Mouse (Mus musculus): ENCODE measurements around the gene Kcnd3. TPM values are rescaled to one million over a fixed set of nuclear protein-coding genes. Genes with fewer than 3 reads are reported as not detected.
"Not testable (repeated sequence)": the region's sequence is repeated elsewhere in the genome, so short reads cannot be mapped to it uniquely, and the experiment has no call there.

Kcnd3 gene
- polyA plus RNA-seq, 1 experiment from 2014 or later: 2.4 TPM

- Histone ChIP-seq H3K9ac (ENCODE audit: low read length) (no peak overlapping the region), H3K4me3 (ENCODE audit: low read depth, low read length) (no peak overlapping the region), H3K9me3 (ENCODE audit: control insufficient read depth, low read length) (no peaks in the 10 kb centered on the region), H3K36me3 (ENCODE audit: control insufficient read depth, insufficient read depth, low read length) (no peaks in the 10 kb centered on the region), H3K4me1 (ENCODE audit: control insufficient read depth, insufficient read depth, low read length) (peaks cover 21% of the 10 kb centered on the region), H3K27me3 (ENCODE audit: control insufficient read depth, insufficient read depth, low read length) (no peaks in the 10 kb centered on the region), H3K27ac (ENCODE audit: low read depth, low read length) (no peak overlapping the region), H3K4me2 (no peak overlapping the region)
- DNase-seq (ENCODE audit: low spot score, missing footprints): no peak
- ATAC-seq (ENCODE audit: low FRiP score): no peak
- 73% methylated on average over 5 of the region's 5 CpGs for WGBS
These were observed 245.0 kb downstream of the Kcnd3 start for GRCm38 (mm10) chr3:105697148-105697441.

- WGBS: 96% methylated on average over 1 of the region's 1 CpGs
- H3K36me3 ChIP-seq (ENCODE audit: control insufficient read depth, insufficient read depth, low read length): no peaks in the 10 kb centered on the region
- peaks cover 4% of the 10 kb centered on the region; the same call in 1 of the 2 replicates for H3K27me3 ChIP-seq (ENCODE audit: control insufficient read depth, insufficient read depth, low read length)
- DNase-seq (ENCODE audit: low spot score, missing footprints): no peak
- no peak overlapping the region for H3K4me3 ChIP-seq (ENCODE audit: low read depth, low read length)
- H3K27ac ChIP-seq (ENCODE audit: low read depth, low read length): no peak overlapping the region
- H3K4me1 ChIP-seq (ENCODE audit: control insufficient read depth, insufficient read depth, low read length): peaks cover 21% of the 10 kb centered on the region
- no peak for ATAC-seq (ENCODE audit: low FRiP score)
- H3K4me2 ChIP-seq: no peak overlapping the region
- no peak overlapping the region for H3K9ac ChIP-seq (ENCODE audit: low read length)
- no peaks in the 10 kb centered on the region for H3K9me3 ChIP-seq (ENCODE audit: control insufficient read depth, low read length)
These were observed 246.2 kb downstream of the Kcnd3 start for GRCm38 (mm10) chr3:105698311-105698710.

GRCm38 (mm10) chr3:105699241-105699933 lies 247.3 kb downstream of the Kcnd3 start:
- no peak overlapping the region for H3K4me2 ChIP-seq
- 53% methylated on average over 3 of the region's 3 CpGs for WGBS
- H3K4me1 ChIP-seq (ENCODE audit: control insufficient read depth, insufficient read depth, low read length): peaks cover 20% of the 10 kb centered on the region
- no peaks in the 10 kb centered on the region for H3K9me3 ChIP-seq (ENCODE audit: control insufficient read depth, low read length)
- H3K9ac ChIP-seq (ENCODE audit: low read length): no peak overlapping the region
- peaks cover 7% of the 10 kb centered on the region; the same call in 1 of the 2 replicates for H3K27me3 ChIP-seq (ENCODE audit: control insufficient read depth, insufficient read depth, low read length)
- H3K27ac ChIP-seq (ENCODE audit: low read depth, low read length): no peak overlapping the region
- ATAC-seq (ENCODE audit: low FRiP score) (no peak), DNase-seq (ENCODE audit: low spot score, missing footprints) (no peak)
- no peak overlapping the region for H3K4me3 ChIP-seq (ENCODE audit: low read depth, low read length)
- H3K36me3 ChIP-seq (ENCODE audit: control insufficient read depth, insufficient read depth, low read length): no peaks in the 10 kb centered on the region

- not testable (repeated sequence) for DNase-seq (ENCODE audit: low spot score, missing footprints); H3K4me3 ChIP-seq (ENCODE audit: low read depth, low read length); H3K4me2 ChIP-seq; H3K36me3 ChIP-seq (ENCODE audit: control insufficient read depth, insufficient read depth, low read length); H3K27me3 ChIP-seq (ENCODE audit: control insufficient read depth, insufficient read depth, low read length); H3K9me3 ChIP-seq (ENCODE audit: control insufficient read depth, low read length); ATAC-seq (ENCODE audit: low FRiP score); H3K27ac ChIP-seq (ENCODE audit: low read depth, low read length); H3K9ac ChIP-seq (ENCODE audit: low read length)
- 42% methylated on average over 1 of the region's 1 CpGs for WGBS
- H3K4me1 ChIP-seq (ENCODE audit: control insufficient read depth, insufficient read depth, low read length): peaks cover 12% of the 10 kb centered on the region
These were observed 248.7 kb downstream of the Kcnd3 start for GRCm38 (mm10) chr3:105700786-105701185.

GRCm38 (mm10) chr3:105701399-105701798 lies 249.3 kb downstream of the Kcnd3 start:
- no peak overlapping the region for H3K27ac ChIP-seq (ENCODE audit: low read depth, low read length)
- H3K4me1 ChIP-seq (ENCODE audit: control insufficient read depth, insufficient read depth, low read length): peaks cover 8% of the 10 kb centered on the region
- no peak for ATAC-seq (ENCODE audit: low FRiP score)
- no peak overlapping the region for H3K4me3 ChIP-seq (ENCODE audit: low read depth, low read length)
- DNase-seq (ENCODE audit: low spot score, missing footprints): no peak
- no peak overlapping the region for H3K4me2 ChIP-seq
- no peak overlapping the region for H3K9ac ChIP-seq (ENCODE audit: low read length)
- peaks cover 13% of the 10 kb centered on the region; the same call in 1 of the 2 replicates for H3K27me3 ChIP-seq (ENCODE audit: control insufficient read depth, insufficient read depth, low read length)
- WGBS: 78% methylated on average over 5 of the region's 5 CpGs
- H3K36me3 ChIP-seq (ENCODE audit: control insufficient read depth, insufficient read depth, low read length): no peaks in the 10 kb centered on the region
- no peaks in the 10 kb centered on the region for H3K9me3 ChIP-seq (ENCODE audit: control insufficient read depth, low read length)

- H3K36me3 ChIP-seq (ENCODE audit: control insufficient read depth, insufficient read depth, low read length): no peaks in the 10 kb centered on the region
- 48% methylated on average over 6 of the region's 6 CpGs for WGBS
- ATAC-seq (ENCODE audit: low FRiP score) (no peak), DNase-seq (ENCODE audit: low spot score, missing footprints) (no peak)
- H3K27me3 ChIP-seq (ENCODE audit: control insufficient read depth, insufficient read depth, low read length): peaks cover 19% of the 10 kb centered on the region; the same call in 1 of the 2 replicates
- no peak overlapping the region for H3K27ac ChIP-seq (ENCODE audit: low read depth, low read length)
- no peak overlapping the region for H3K4me3 ChIP-seq (ENCODE audit: low read depth, low read length)
- peaks cover 4% of the 10 kb centered on the region; the same call in 1 of the 2 replicates for H3K4me1 ChIP-seq (ENCODE audit: control insufficient read depth, insufficient read depth, low read length)
- no peaks in the 10 kb centered on the region for H3K9me3 ChIP-seq (ENCODE audit: control insufficient read depth, low read length)
- no peak overlapping the region for H3K9ac ChIP-seq (ENCODE audit: low read length)
- H3K4me2 ChIP-seq: no peak overlapping the region
These were observed 251.4 kb downstream of the Kcnd3 start for GRCm38 (mm10) chr3:105703571-105703970.

- ATAC-seq (ENCODE audit: low FRiP score) (peak; percentile 98), DNase-seq (ENCODE audit: low spot score, missing footprints) (peak; percentile 97)
- Histone ChIP-seq H3K27ac (ENCODE audit: low read depth, low read length) (no peak within 1 kb of the TSS), H3K4me2 (peak within 1 kb of the TSS; percentile 94), H3K9me3 (ENCODE audit: control insufficient read depth, low read length) (no peaks in the 10 kb centered on the region), H3K36me3 (ENCODE audit: control insufficient read depth, insufficient read depth, low read length) (no peaks in the 10 kb centered on the region), H3K4me3 (ENCODE audit: low read depth, low read length) (peak within 1 kb of the TSS; percentile 58), H3K9ac (ENCODE audit: low read length) (peak within 1 kb of the TSS; percentile 72), H3K4me1 (ENCODE audit: control insufficient read depth, insufficient read depth, low read length) (peaks cover 4% of the 10 kb centered on the region; the same call in 1 of the 2 replicates), H3K27me3 (ENCODE audit: control insufficient read depth, insufficient read depth, low read length) (peaks cover 19% of the 10 kb centered on the region; the same call in 1 of the 2 replicates)
- WGBS: 2% methylated on average over 40 of the region's 43 CpGs
These were observed 252.2 kb downstream of the Kcnd3 start, which contains the start of gene Inka2 for GRCm38 (mm10) chr3:105704031-105705008. Gene Inka2 (plus strand): TSS chr3:105704599.

- Histone ChIP-seq H3K9me3 (ENCODE audit: control insufficient read depth, low read length) (no peaks in the 10 kb centered on the region), H3K36me3 (ENCODE audit: control insufficient read depth, insufficient read depth, low read length) (no peaks in the 10 kb centered on the region), H3K9ac (ENCODE audit: low read length) (peak overlapping the region; percentile 72), H3K27me3 (ENCODE audit: control insufficient read depth, insufficient read depth, low read length) (peaks cover 19% of the 10 kb centered on the region; the same call in 1 of the 2 replicates), H3K4me3 (ENCODE audit: low read depth, low read length) (peak overlapping the region; percentile 58), H3K4me1 (ENCODE audit: control insufficient read depth, insufficient read depth, low read length) (peaks cover 4% of the 10 kb centered on the region; the same call in 1 of the 2 replicates), H3K27ac (ENCODE audit: low read depth, low read length) (no peak overlapping the region), H3K4me2 (peak overlapping the region; percentile 94)
- WGBS: 0% methylated on average over 28 of the region's 28 CpGs
- ATAC-seq (ENCODE audit: low FRiP score) (peak; percentile 67), DNase-seq (ENCODE audit: low spot score, missing footprints) (peak; percentile 94)
These were observed 253.0 kb downstream of the Kcnd3 start for GRCm38 (mm10) chr3:105705061-105705549.
